Mouse (Mus musculus) heart, postnatal 0 days (tissue): Measurements from ENCODE around the gene Rec8.

ENCODE experiments used
- CTCF ChIP-seq: IDR thresholded peaks from 2 replicates; pipeline ENCODE4 v1.5.1; 2016; ENCODE audit warnings: antibody characterized with exemption, control low read depth, low read depth
- EP300 ChIP-seq: IDR thresholded peaks from 2 replicates; pipeline ENCODE4 v1.6.1; 2016; ENCODE audit warnings: antibody characterized with exemption, low read depth

DNA sequence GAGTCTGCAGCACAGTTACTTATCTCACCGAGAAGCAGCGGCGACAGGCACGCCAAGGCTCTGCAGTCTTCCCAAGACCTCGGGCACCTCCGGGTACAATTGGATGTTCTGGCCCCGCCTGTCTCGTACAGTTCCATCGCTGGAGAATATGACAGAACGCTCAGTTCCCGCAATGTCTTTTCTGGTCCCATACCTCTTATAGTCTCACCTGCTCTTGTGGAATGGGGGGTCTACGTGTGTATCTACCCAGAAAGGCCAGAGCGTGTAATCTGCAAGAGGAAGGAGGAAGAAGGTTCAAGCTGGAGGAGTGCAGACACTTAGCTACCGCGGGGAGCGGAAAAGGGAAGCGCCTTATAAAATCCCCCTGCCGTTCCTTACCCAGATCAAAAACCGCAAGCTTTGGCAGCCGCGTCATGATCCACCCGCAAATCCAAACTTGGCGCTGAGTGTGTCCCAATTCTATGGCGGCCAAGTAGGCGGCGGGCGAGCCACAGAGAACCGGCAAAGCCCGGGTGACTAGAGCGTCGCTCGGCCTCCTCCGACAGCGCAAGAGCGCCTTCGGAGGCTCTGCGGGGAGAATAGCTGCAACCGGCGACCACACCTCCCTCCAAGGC is 42.2 kb downstream of the Rec8 start, which contains the start of gene Mdp1:
- TF ChIP-seq CTCF, result peak; percentile 26
- TF ChIP-seq EP300, result no peak
